Mouse (Mus musculus) kidney, adult 8-10 months (tissue): ENCODE results near the gene Drc1.
A peak's percentile ranks its signal among the peaks of the same experiment; 100 is the strongest.

Experiments used
- DNase-seq, 2 experiments: peaks; one replicate each; pipeline ENCODE4 v3.0.0; 2022

Drc1 gene

GRCm38 (mm10) chr5:30281291-30281732 is at the start of gene Drc1:
Gene Drc1 (plus strand): TSS chr5:30281388.
- DNase-seq: no peak

GRCm38 (mm10) chr5:30231891-30232270 is 49.3 kb upstream of the Drc1 start:
- no peak for DNase-seq

GRCm38 (mm10) chr5:30232271-30232971 is 48.8 kb upstream of the Drc1 start, which contains the start of gene Selenoi:
Gene Selenoi (plus strand): TSS chr5:30232581.
- DNase-seq: peak; percentile 99 to 100

- peak in 1 of 2 experiments; percentile 8 for DNase-seq
These were observed 48.1 kb upstream of the Drc1 start for GRCm38 (mm10) chr5:30233042-30233441.

- no peak for DNase-seq
These were observed 47.2 kb upstream of the Drc1 start for GRCm38 (mm10) chr5:30233979-30234378.

- DNase-seq: no peak
These were observed 45.5 kb upstream of the Drc1 start for GRCm38 (mm10) chr5:30235641-30236126.

- no peak for DNase-seq
These were observed 42.7 kb upstream of the Drc1 start for GRCm38 (mm10) chr5:30238533-30238932.

- DNase-seq: no peak
These were observed 40.6 kb upstream of the Drc1 start for GRCm38 (mm10) chr5:30240552-30240951.

GRCm38 (mm10) chr5:30242410-30242809 is 38.8 kb upstream of the Drc1 start:
- DNase-seq: no peak

GRCm38 (mm10) chr5:30243741-30244140 is 37.4 kb upstream of the Drc1 start:
- no peak for DNase-seq

- no peak for DNase-seq
These were observed 35.2 kb upstream of the Drc1 start for GRCm38 (mm10) chr5:30245861-30246416.

GRCm38 (mm10) chr5:30247666-30248065 is 33.5 kb upstream of the Drc1 start:
- DNase-seq: peak in 1 of 2 experiments; percentile 21

- no peak for DNase-seq
These were observed 25.4 kb upstream of the Drc1 start for GRCm38 (mm10) chr5:30255567-30256354.

GRCm38 (mm10) chr5:30258776-30259175 is 22.4 kb upstream of the Drc1 start:
- DNase-seq: no peak

GRCm38 (mm10) chr5:30270571-30271190 is 10.5 kb upstream of the Drc1 start:
- DNase-seq: no peak

GRCm38 (mm10) chr5:30271599-30272281 is 9.4 kb upstream of the Drc1 start:
- DNase-seq: no peak

- DNase-seq: no peak
These were observed 4.8 kb upstream of the Drc1 start for GRCm38 (mm10) chr5:30276361-30276760.

GRCm38 (mm10) chr5:30278952-30279351 is 2.2 kb upstream of the Drc1 start:
- DNase-seq: no peak

- DNase-seq: no peak
These were observed 1.7 kb upstream of the Drc1 start for GRCm38 (mm10) chr5:30279446-30279845.

GRCm38 (mm10) chr5:30280864-30281263 is 324 bp upstream of the Drc1 start:
- no peak for DNase-seq

- no peak for DNase-seq
These were observed 5.0 kb downstream of the Drc1 start for GRCm38 (mm10) chr5:30285944-30286799.
